Mouse (Mus musculus): Measurements from ENCODE around the gene Mgst3. TPM values are rescaled to one million over a fixed set of nuclear protein-coding genes. Genes with fewer than 3 reads are reported as not detected.
"Not testable (repeated sequence)": the region's sequence is repeated elsewhere in the genome, so short reads cannot be mapped to it uniquely, and the experiment has no call there.

Mgst3 gene
- polyA plus RNA-seq, 1 experiment from 2014 or later = 20.3 TPM

GRCm38 (mm10) chr1:167360268-167360667 is 33.4 kb downstream of the Mgst3 start:
- no peaks in the 10 kb centered on the region for H3K79me2 ChIP-seq (ENCODE audit: inconsistent target)
- peaks cover 79% of the 10 kb centered on the region for H3K36me3 ChIP-seq (ENCODE audit: inconsistent target)
- 97% methylated on average over 4 of the region's 4 CpGs for WGBS (ENCODE audit: missing documents)
- H3K4me3 ChIP-seq (ENCODE audit: inconsistent target) = no peak overlapping the region
- no peak overlapping the region for H3K27ac ChIP-seq

- Histone ChIP-seq H3K4me3 (ENCODE audit: inconsistent target) (no peak overlapping the region), H3K27ac (no peak overlapping the region), H3K36me3 (ENCODE audit: inconsistent target) (peaks cover 76% of the 10 kb centered on the region), H3K79me2 (ENCODE audit: inconsistent target) (peaks cover 2% of the 10 kb centered on the region; the same call in 1 of the 2 replicates)
- WGBS (ENCODE audit: missing documents) = 94% methylated on average over 9 of the region's 9 CpGs
Observed at GRCm38 (mm10) chr1:167358731-167359130, 34.9 kb downstream of the Mgst3 start.

- WGBS (ENCODE audit: missing documents) = 92% methylated on average over 9 of the region's 9 CpGs
- peaks cover 15% of the 10 kb centered on the region for H3K79me2 ChIP-seq (ENCODE audit: inconsistent target)
- peaks cover 63% of the 10 kb centered on the region for H3K36me3 ChIP-seq (ENCODE audit: inconsistent target)
Observed at GRCm38 (mm10) chr1:167357387-167357786, 36.3 kb downstream of the Mgst3 start.

GRCm38 (mm10) chr1:167352403-167352802 is 41.2 kb downstream of the Mgst3 start:
- Histone ChIP-seq H3K36me3 (ENCODE audit: inconsistent target) (peaks cover 32% of the 10 kb centered on the region), H3K79me2 (ENCODE audit: inconsistent target) (peaks cover 40% of the 10 kb centered on the region), H3K4me3 (ENCODE audit: inconsistent target) (no peak overlapping the region), H3K27ac (no peak overlapping the region)
- WGBS (ENCODE audit: missing documents) = 67% methylated on average over 14 of the region's 14 CpGs

More at GRCm38 (mm10) chr1:167357387-167357786, 36.3 kb downstream of the Mgst3 start:
- Histone ChIP-seq H3K27ac (no peak overlapping the region), H3K4me3 (ENCODE audit: inconsistent target) (no peak overlapping the region)

- H3K4me3 ChIP-seq (ENCODE audit: inconsistent target) = peak overlapping the region; percentile 73
- H3K36me3 ChIP-seq (ENCODE audit: inconsistent target) = peaks cover 16% of the 10 kb centered on the region
- peaks cover 40% of the 10 kb centered on the region for H3K79me2 ChIP-seq (ENCODE audit: inconsistent target)
- H3K27ac ChIP-seq = peak overlapping the region; percentile 90
- WGBS (ENCODE audit: missing documents) = 34% methylated on average over 13 of the region's 13 CpGs
Observed at GRCm38 (mm10) chr1:167350597-167351415, 42.8 kb downstream of the Mgst3 start.

GRCm38 (mm10) chr1:167349815-167350596 is 43.6 kb downstream of the Mgst3 start, which contains the start of gene Aldh9a1:
Gene Aldh9a1 (plus strand): TSS chr1:167349991.
- H3K36me3 ChIP-seq (ENCODE audit: inconsistent target) = peaks cover 8% of the 10 kb centered on the region
- peak within 1 kb of the TSS; percentile 90 for H3K27ac ChIP-seq
- peaks cover 40% of the 10 kb centered on the region for H3K79me2 ChIP-seq (ENCODE audit: inconsistent target)
- under 1% methylated on average over 54 of the region's 55 CpGs for WGBS (ENCODE audit: missing documents)
- peak within 1 kb of the TSS; percentile 73 for H3K4me3 ChIP-seq (ENCODE audit: inconsistent target)

GRCm38 (mm10) chr1:167349206-167349605 is 44.4 kb downstream of the Mgst3 start:
- WGBS (ENCODE audit: missing documents) = 54% methylated on average over 3 of the region's 3 CpGs
- H3K36me3 ChIP-seq (ENCODE audit: inconsistent target) = not testable (repeated sequence)
- H3K27ac ChIP-seq = peak overlapping the region; percentile 90
- H3K79me2 ChIP-seq (ENCODE audit: inconsistent target) = peaks cover 40% of the 10 kb centered on the region
- H3K4me3 ChIP-seq (ENCODE audit: inconsistent target) = peak overlapping the region; percentile 73

GRCm38 (mm10) chr1:167345994-167346520 is 47.6 kb downstream of the Mgst3 start:
- H3K79me2 ChIP-seq (ENCODE audit: inconsistent target) = peaks cover 12% of the 10 kb centered on the region
- H3K36me3 ChIP-seq (ENCODE audit: inconsistent target); H3K4me3 ChIP-seq (ENCODE audit: inconsistent target); H3K27ac ChIP-seq: not testable (repeated sequence)
- 96% methylated on average over 9 of the region's 10 CpGs for WGBS (ENCODE audit: missing documents)

GRCm38 (mm10) chr1:167342831-167343230 is 50.8 kb downstream of the Mgst3 start:
- WGBS (ENCODE audit: missing documents) = 94% methylated on average over 6 of the region's 10 CpGs
- Histone ChIP-seq H3K79me2 (ENCODE audit: inconsistent target) (no peaks in the 10 kb centered on the region), H3K36me3 (ENCODE audit: inconsistent target) (no peaks in the 10 kb centered on the region), H3K4me3 (ENCODE audit: inconsistent target) (no peak overlapping the region), H3K27ac (no peak overlapping the region)

GRCm38 (mm10) chr1:167340910-167341528 is 52.6 kb downstream of the Mgst3 start:
- Histone ChIP-seq H3K36me3 (ENCODE audit: inconsistent target) (no peaks in the 10 kb centered on the region), H3K27ac (peak overlapping the region; percentile 48), H3K79me2 (ENCODE audit: inconsistent target) (no peaks in the 10 kb centered on the region), H3K4me3 (ENCODE audit: inconsistent target) (no peak overlapping the region)
- 100% methylated on average over 2 of the region's 3 CpGs for WGBS (ENCODE audit: missing documents)

GRCm38 (mm10) chr1:167340111-167340787 is 53.4 kb downstream of the Mgst3 start:
- Histone ChIP-seq H3K36me3 (ENCODE audit: inconsistent target) (no peaks in the 10 kb centered on the region), H3K27ac (peak overlapping the region; percentile 90), H3K4me3 (ENCODE audit: inconsistent target) (peak overlapping the region; percentile 7; the same call in 1 of the 2 replicates), H3K79me2 (ENCODE audit: inconsistent target) (no peaks in the 10 kb centered on the region)
- WGBS (ENCODE audit: missing documents) = 2% methylated on average over 37 of the region's 47 CpGs

GRCm38 (mm10) chr1:167339177-167339781 is 54.4 kb downstream of the Mgst3 start:
- peak overlapping the region; percentile 90 for H3K27ac ChIP-seq
- 29% methylated on average over 8 of the region's 9 CpGs for WGBS (ENCODE audit: missing documents)

GRCm38 (mm10) chr1:167337463-167338095 is 56.1 kb downstream of the Mgst3 start:
- Histone ChIP-seq H3K36me3 (ENCODE audit: inconsistent target) (no peaks in the 10 kb centered on the region), H3K79me2 (ENCODE audit: inconsistent target) (no peaks in the 10 kb centered on the region), H3K27ac (peak overlapping the region; percentile 90), H3K4me3 (ENCODE audit: inconsistent target) (no peak overlapping the region)
- 1% methylated on average over 12 of the region's 12 CpGs for WGBS (ENCODE audit: missing documents)

More at GRCm38 (mm10) chr1:167339177-167339781, 54.4 kb downstream of the Mgst3 start:
- H3K36me3 ChIP-seq (ENCODE audit: inconsistent target) = no peaks in the 10 kb centered on the region
- H3K4me3 ChIP-seq (ENCODE audit: inconsistent target) = peak overlapping the region; percentile 7; the same call in 1 of the 2 replicates
- no peaks in the 10 kb centered on the region for H3K79me2 ChIP-seq (ENCODE audit: inconsistent target)

All from macrophage (primary cell).